Mouse (Mus musculus) megakaryocyte, embryonic 14.5 days (primary cell): ENCODE results near the gene Trnau1ap.

Experiments used
- FLI1 ChIP-seq: IDR thresholded peaks from 2 replicates; pipeline ENCODE4 v1.6.1; 2012; ENCODE audit warnings: low read length, inconsistent platforms, mixed read lengths
- GATA1 ChIP-seq: IDR thresholded peaks from 3 replicates; pipeline ENCODE4 v1.6.1; 2012; ENCODE audit warnings: mixed read lengths, low read length, inconsistent platforms, borderline replicate concordance

DNA sequence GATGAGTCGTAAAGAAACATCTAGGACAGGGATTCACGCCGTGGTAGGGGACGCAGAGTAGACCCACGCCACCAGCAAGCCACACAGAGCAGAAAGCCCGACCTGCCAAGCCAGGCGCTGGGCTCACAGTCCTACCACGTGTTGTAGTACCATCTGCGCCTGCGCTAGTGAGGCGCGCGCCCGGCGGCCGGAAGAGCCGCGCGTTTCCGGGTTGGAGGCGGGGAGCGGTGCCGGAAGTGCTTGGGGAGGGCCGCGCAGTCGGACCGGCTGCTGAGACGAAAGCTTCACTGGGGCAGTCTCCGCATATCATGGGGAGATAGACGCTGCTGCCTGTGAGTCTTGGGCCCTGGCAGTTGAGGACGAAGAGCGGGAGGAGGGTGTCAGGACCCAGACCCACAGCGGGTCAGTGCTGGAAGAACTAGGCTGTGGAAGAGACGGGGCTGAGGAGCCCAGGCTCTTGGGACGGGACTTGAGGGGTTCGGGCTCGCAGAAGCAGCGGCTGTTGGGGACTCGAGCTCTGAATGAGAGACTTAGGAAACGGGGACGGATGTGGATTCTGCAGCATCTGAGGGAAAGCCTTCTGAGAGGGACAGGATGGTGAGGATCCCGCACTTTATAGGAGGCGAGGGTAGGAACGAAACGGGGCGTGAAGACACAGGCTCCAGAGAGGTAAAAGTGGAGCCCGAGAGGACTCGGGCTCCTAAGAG is 55.0 kb downstream of the Trnau1ap start, which contains the start of gene Taf12:
- no peak for TF ChIP-seq GATA1
- peak; percentile 95 for TF ChIP-seq FLI1
